Comparison of ENCODE assay signal across 10 mouse cellular contexts in genomic region chr15:6702164-6702563, GRCm38 (mm10). TPM values are rescaled to one million over a fixed set of nuclear protein-coding genes. Genes with fewer than 3 reads are reported as not detected.
DNase-seq lines count a peak whose midpoint lies in the region; ATAC-seq and TF ChIP-seq lines count a peak whose summit lies in the region.
"Had no signal": no experiment of that assay in that cellular context is flagged by ENCODE, and none has a peak within 500 bp of the region (broad histone marks: within the 10 kb centered on the region; RNA-seq: fewer than 3 reads in every experiment).

No protein-coding gene starts in this region.

- intact Hi-C loops in heart, adult 2 months (cut with DNase I): no loop called here

- H3K4me1 ChIP-seq in heart, adult 2 months (ENCODE audit: control insufficient read depth, insufficient read depth, low read length): no peaks in the 10 kb centered on the region
- no peaks in the 10 kb centered on the region for H3K4me1 ChIP-seq in heart, embryonic 10.5 days
- H3K4me1 ChIP-seq in thymus, adult 2 months (replicated peaks; ENCODE audit: control insufficient read depth, insufficient read depth, low read length): peaks cover 2% of the 10 kb centered on the region; the same call in 1 of the 2 replicates
- no peaks in the 10 kb centered on the region for H3K4me1 ChIP-seq in forebrain, embryonic 14.5 days (ENCODE audit: control insufficient read depth, insufficient read depth, low read length)

- TF ChIP-seq EP300 in heart, adult 2 months (IDR thresholded peaks at IDR 0.05; ENCODE audit: insufficient read depth, low read depth, low read length): no peak

- H3K36me3 ChIP-seq in heart, adult 2 months (ENCODE audit: control insufficient read depth, insufficient read depth, low read length): no peaks in the 10 kb centered on the region
- H3K36me3 ChIP-seq in heart, embryonic 10.5 days: no peaks in the 10 kb centered on the region
- H3K36me3 ChIP-seq in thymus, adult 2 months (ENCODE audit: control insufficient read depth, insufficient read depth, low read length): no peaks in the 10 kb centered on the region
- no peaks in the 10 kb centered on the region for H3K36me3 ChIP-seq in forebrain, embryonic 14.5 days (ENCODE audit: control insufficient read depth, insufficient read depth, low read length)
- H3K36me3 ChIP-seq: liver, embryonic 13.5 days had no signal

- H3K27me3 ChIP-seq in heart, adult 2 months (ENCODE audit: control insufficient read depth, insufficient read depth, low read length): no peaks in the 10 kb centered on the region
- H3K27me3 ChIP-seq in heart, embryonic 10.5 days (ENCODE audit: insufficient read depth, poor library complexity, severe bottlenecking): no peaks in the 10 kb centered on the region
- H3K27me3 ChIP-seq in thymus, adult 2 months (ENCODE audit: control insufficient read depth, insufficient read depth, low read length): no peaks in the 10 kb centered on the region
- H3K27me3 ChIP-seq in forebrain, embryonic 14.5 days (replicated peaks; ENCODE audit: control insufficient read depth, insufficient read depth, low read length): no peaks in the 10 kb centered on the region
- H3K27me3 ChIP-seq: liver, embryonic 13.5 days had no signal

- no peak overlapping the region for H3K27ac ChIP-seq in heart, adult 2 months
- no peak overlapping the region for H3K27ac ChIP-seq in heart, embryonic 10.5 days
- H3K27ac ChIP-seq in thymus, adult 2 months (ENCODE audit: control insufficient read depth, insufficient read depth, low read length): no peak overlapping the region
- H3K27ac ChIP-seq in forebrain, embryonic 14.5 days (ENCODE audit: low read depth, low read length): no peak overlapping the region
- H3K27ac ChIP-seq: liver, embryonic 13.5 days had no signal

- 63% methylated on average over 2 of the region's 2 CpGs for WGBS in heart, adult 2 months
- WGBS in heart, embryonic 10.5 days: 73% methylated on average over 2 of the region's 2 CpGs
- 47% methylated on average over 2 of the region's 2 CpGs for WGBS in thymus, adult 2 months
- 69% methylated on average over 2 of the region's 2 CpGs for WGBS in forebrain, embryonic 14.5 days

- H3K79me2 ChIP-seq in heart, adult 2 months (replicated peaks; ENCODE audit: control insufficient read depth, insufficient read depth, low read length): no peaks in the 10 kb centered on the region

- ATAC-seq in common myeloid progenitor, adult 5-6 weeks (replicated peaks; ENCODE audit: low read depth, poor library complexity, severe bottlenecking): 0 out of 2 replicates have a peak, but pooled peaks have one; percentile 24
- ATAC-seq in forebrain, embryonic 14.5 days: no peak
- ATAC-seq: hindbrain, embryonic 16.5 days had no signal

- H3K4me2 ChIP-seq in forebrain, embryonic 14.5 days (ENCODE audit: low read length): no peak overlapping the region
- H3K4me2 ChIP-seq: liver, embryonic 13.5 days had no signal

- no peak for DNase-seq in heart, adult 2 months
- DNase-seq in heart, embryonic 10.5 days (ENCODE audit: low spot score): no peak
- peak; percentile 27 for DNase-seq in thymus, postnatal 14 days
- no peak for DNase-seq in thymus, adult 2 months
- no peak for DNase-seq in Muller cell, postnatal 12 days (ENCODE audit: inconsistent ontology term)
- no peak for DNase-seq in forebrain, embryonic 14.5 days (ENCODE audit: low spot score)
- no peak for DNase-seq in embryo, embryonic 10.5 days (ENCODE audit: low spot score)
- DNase-seq: liver, embryonic 13.5 days had no signal

- no peak for TF ChIP-seq POLR2A in heart, adult 2 months (IDR thresholded peaks at IDR 0.05; ENCODE audit: insufficient read depth, low read depth, low read length)
- TF ChIP-seq POLR2A in thymus, adult 2 months (IDR thresholded peaks at IDR 0.05; ENCODE audit: control insufficient read depth, extremely low read depth, insufficient read depth, low read length, poor library complexity): no peak

- H3K9ac ChIP-seq in heart, adult 2 months (ENCODE audit: low read depth, low read length): no peak overlapping the region
- H3K9ac ChIP-seq in forebrain, embryonic 14.5 days (ENCODE audit: low read length): no peak overlapping the region
- H3K9ac ChIP-seq: liver, embryonic 13.5 days had no signal

- H3K9me3 ChIP-seq in heart, embryonic 10.5 days: no peaks in the 10 kb centered on the region
- H3K9me3 ChIP-seq in forebrain, embryonic 14.5 days (replicated peaks; ENCODE audit: control insufficient read depth, low read length): no peaks in the 10 kb centered on the region
- H3K9me3 ChIP-seq: liver, embryonic 13.5 days had no signal

- peak; percentile 73 for TF ChIP-seq CTCF in heart, adult 2 months (IDR thresholded peaks at IDR 0.05)
- TF ChIP-seq CTCF in thymus, adult 2 months (IDR thresholded peaks at IDR 0.05; ENCODE audit: borderline replicate concordance, control insufficient read depth, extremely low read depth, insufficient read depth, low read length, poor library complexity): no peak

- H3K4me3 ChIP-seq in heart, adult 2 months: no peak overlapping the region
- H3K4me3 ChIP-seq in heart, embryonic 10.5 days: no peak overlapping the region
- H3K4me3 ChIP-seq in thymus, adult 2 months (ENCODE audit: control insufficient read depth, insufficient read depth, low read length): no peak overlapping the region
- no peak overlapping the region for H3K4me3 ChIP-seq in forebrain, embryonic 14.5 days (ENCODE audit: low read depth, low read length)
- H3K4me3 ChIP-seq: liver, embryonic 13.5 days had no signal

RNA-seq across cellular contexts. Expression of gene Rictor, which starts 6.0 kb away (rescaled TPM):
- 10 to 100 TPM; 11.0 to 13.0 TPM for total RNA-seq in heart, adult 2 months (2021)
- polyA plus RNA-seq in heart, adult 2 months (2012; rRNA removed): 3.6 and 7.5 TPM in 2 replicates
- polyA plus RNA-seq in heart, embryonic 10.5 days (2016; fragmentation: Nextera tagmentation; extraction: Ambion mirVana): 34.0 and 35.1 TPM in 2 replicates
- 23.5 and 23.7 TPM in 2 replicates for polyA plus RNA-seq in thymus, adult 2 months (2012; rRNA removed)
- 48.0 and 55.8 TPM in 2 replicates for total RNA-seq in common myeloid progenitor, adult 5-6 weeks (2017)
- polyA plus RNA-seq in forebrain, embryonic 14.5 days (2014; fragmentation: Nextera tagmentation; extraction: Ambion mirVana): 34.2 and 53.7 TPM in 2 replicates
